Mouse (Mus musculus) hindbrain, embryonic 15.5 days (tissue): ENCODE results near the gene Ldah. TPM values are rescaled to one million over a fixed set of nuclear protein-coding genes. Genes with fewer than 3 reads are reported as not detected.
"Not testable (repeated sequence)": the region's sequence is repeated elsewhere in the genome, so short reads cannot be mapped to it uniquely, and the experiment has no call there.

ENCODE experiments used
- ATAC-seq: fragments of 200-750 bp; cut with Nextera tagmentation; 2 replicates; pipeline ENCODE4 v1.8.0; 2017; ENCODE audit warnings: low read depth, moderate number of reproducible peaks, moderate TSS enrichment; ENCODE audit not compliant: low FRiP score
- H3K27ac ChIP-seq: fragments of 300-500 bp; sonication (generic); replicated peaks from 2 replicates; pipeline ENCODE4 v1.5.1; 2015; ENCODE audit warnings: mild to moderate bottlenecking, inconsistent platforms
- H3K27me3 ChIP-seq: fragments of 300-500 bp; sonication (generic); 2 replicates; pipeline ENCODE4 v1.6.1; 2015; ENCODE audit warnings: control low read depth, inconsistent platforms
- H3K36me3 ChIP-seq: fragments of 300-500 bp; sonication (generic); 2 replicates; pipeline ENCODE4 v1.6.1; 2015; ENCODE audit warnings: control low read depth, inconsistent platforms
- H3K4me1 ChIP-seq: fragments of 300-500 bp; sonication (generic); replicated peaks from 2 replicates; pipeline ENCODE4 v1.6.1; 2015; ENCODE audit warnings: control low read depth, inconsistent platforms
- H3K4me2 ChIP-seq: fragments of 300-500 bp; sonication (generic); 2 replicates; pipeline ENCODE4 v1.6.1; 2015; ENCODE audit warnings: moderate library complexity, mild to moderate bottlenecking, inconsistent platforms
- H3K4me3 ChIP-seq: fragments of 300-500 bp; sonication (generic); 2 replicates; pipeline ENCODE4 v1.5.1; 2015; ENCODE audit warnings: mild to moderate bottlenecking, inconsistent platforms
- H3K9ac ChIP-seq: fragments of 300-500 bp; sonication (generic); 2 replicates; pipeline ENCODE4 v1.6.1; 2015; ENCODE audit warnings: inconsistent platforms
- H3K9me3 ChIP-seq: fragments of 300-500 bp; sonication (generic); 2 replicates; pipeline ENCODE4 v1.6.1; 2016; ENCODE audit warnings: control low read depth, inconsistent platforms
- WGBS: fragments of 180-500 bp; shearing (Covaris S2); methylation state at CpG from one replicate; pipeline ENCODE4 v1.1.7; 2015; 5-methylcytosine and 5-hydroxymethylcytosine counted together
- polyA plus RNA-seq: library from polyadenylated mRNA; unstranded; fragments of >200 nt; fragmentation: Nextera tagmentation; extraction: Ambion mirVana; gene quantifications from 2 replicates; pipeline ENCODE4 v1.2.1, GENCODE M21; 2015

The Ldah gene
- 67.0 and 68.0 TPM in 2 replicates for polyA plus RNA-seq

DNA sequence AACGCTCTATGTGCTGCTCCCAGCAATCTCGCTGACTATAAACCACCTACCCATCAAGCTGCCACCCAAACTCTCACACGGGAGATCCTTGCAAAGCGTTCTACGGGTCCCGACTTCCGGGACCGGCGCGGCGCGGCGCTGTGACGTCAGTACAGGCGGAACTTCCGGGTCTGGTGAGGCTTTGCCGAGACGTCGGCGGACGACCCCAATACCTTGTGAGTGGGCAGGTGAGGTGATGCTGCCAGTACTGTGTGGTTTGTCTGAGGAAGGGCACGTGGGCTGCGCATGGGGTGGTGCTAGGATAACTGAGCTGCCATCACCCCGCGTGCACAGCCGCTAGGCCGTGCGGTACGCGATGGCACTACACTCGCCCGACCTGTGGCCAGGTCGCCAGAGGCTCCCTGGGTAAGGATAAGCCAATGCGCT is at the start of gene Ldah:
Ldah (plus strand) TSS at position 130 of the 426 bp plus-strand sequence.
- peak within 1 kb of the TSS; percentile 68 for H3K9ac ChIP-seq
- WGBS, result under 1% methylated on average over 34 of the region's 34 CpGs
- no peaks in the 10 kb centered on the region for H3K9me3 ChIP-seq
- peak; percentile 100 for ATAC-seq
- H3K4me3 ChIP-seq, result peak within 1 kb of the TSS; percentile 70
- no peaks in the 10 kb centered on the region for H3K27me3 ChIP-seq
- H3K4me2 ChIP-seq, result peak within 1 kb of the TSS; percentile 55
- peaks cover 11% of the 10 kb centered on the region for H3K4me1 ChIP-seq
- peak within 1 kb of the TSS; percentile 78 for H3K27ac ChIP-seq
- H3K36me3 ChIP-seq, result no peaks in the 10 kb centered on the region

DNA sequence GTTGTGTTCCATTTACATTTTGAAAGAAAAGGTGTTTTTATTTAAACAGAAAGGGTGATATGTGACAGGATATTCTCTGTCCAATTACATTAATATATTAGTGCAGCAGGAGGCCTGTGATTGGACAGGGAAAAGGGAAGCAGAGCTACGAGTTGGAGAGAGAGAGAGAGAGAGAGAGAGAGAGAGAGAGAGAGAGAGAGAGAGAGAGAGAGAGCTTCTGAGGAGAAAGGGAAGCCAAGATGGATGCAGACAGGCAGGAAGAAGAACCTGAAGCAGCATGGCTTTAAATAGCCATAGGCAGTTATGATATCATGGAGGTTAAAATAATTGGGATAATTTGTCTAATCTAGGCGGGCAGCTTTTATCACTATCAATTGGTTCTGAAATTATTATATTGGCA is 40.2 kb upstream of the Ldah start:
- Histone ChIP-seq H3K9ac (no peak overlapping the region), H3K4me1 (no peaks in the 10 kb centered on the region), H3K4me2 (no peak overlapping the region), H3K27ac (no peak overlapping the region), H3K4me3 (no peak overlapping the region), H3K36me3 (no peaks in the 10 kb centered on the region), H3K9me3 (no peaks in the 10 kb centered on the region), H3K27me3 (no peaks in the 10 kb centered on the region)
- ATAC-seq, result no peak
- 60% methylated on average over 2 of the region's 2 CpGs for WGBS

DNA sequence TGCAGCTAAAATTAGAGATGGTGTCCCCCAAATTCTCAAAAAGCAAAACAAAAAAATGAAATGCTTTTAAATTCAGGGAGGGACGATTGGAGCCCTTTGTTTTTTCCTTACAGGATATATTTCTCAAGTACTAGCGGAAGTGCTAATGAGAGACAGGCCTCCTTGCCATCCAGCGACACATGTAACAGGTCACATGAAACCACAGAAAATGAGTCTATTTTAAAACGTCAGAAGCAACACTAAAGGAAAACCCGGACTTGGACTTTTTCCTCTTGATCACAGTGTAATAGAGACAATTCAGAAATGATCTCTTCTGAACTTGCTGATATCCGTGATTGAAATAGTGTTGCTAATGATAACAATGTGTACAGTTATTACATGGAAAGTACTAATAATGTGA is 27.0 kb upstream of the Ldah start:
- H3K4me3 ChIP-seq, result no peak overlapping the region
- H3K27ac ChIP-seq, result no peak overlapping the region
- no peak overlapping the region for H3K4me2 ChIP-seq
- H3K9ac ChIP-seq, result no peak overlapping the region
- ATAC-seq, result no peak
- H3K36me3 ChIP-seq, result no peaks in the 10 kb centered on the region
- whole genome bisulfite sequencing, result 72% methylated on average over 6 of the region's 6 CpGs
- no peaks in the 10 kb centered on the region for H3K27me3 ChIP-seq
- no peaks in the 10 kb centered on the region for H3K9me3 ChIP-seq
- H3K4me1 ChIP-seq, result no peaks in the 10 kb centered on the region

DNA sequence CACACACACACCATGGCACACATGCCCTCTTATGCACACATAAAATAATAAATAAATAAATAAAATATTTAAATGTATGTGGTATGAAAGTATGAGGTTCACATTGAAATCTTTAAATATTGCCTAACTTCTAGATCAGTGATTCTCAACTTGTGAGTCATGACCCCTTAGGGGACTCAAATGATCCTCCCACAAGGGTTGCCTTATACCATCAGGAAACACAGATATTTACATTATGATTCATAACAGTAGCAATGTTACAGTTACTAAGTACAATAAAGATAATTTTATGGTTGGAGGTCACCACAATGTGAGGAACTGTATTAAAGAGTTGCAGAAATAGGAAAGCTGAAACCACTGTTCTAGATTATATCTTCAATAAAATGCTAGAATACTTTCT is 26.2 kb upstream of the Ldah start:
- Histone ChIP-seq H3K27ac (no peak overlapping the region), H3K9me3 (no peaks in the 10 kb centered on the region), H3K36me3 (no peaks in the 10 kb centered on the region), H3K4me2 (no peak overlapping the region), H3K9ac (no peak overlapping the region), H3K27me3 (no peaks in the 10 kb centered on the region), H3K4me1 (no peaks in the 10 kb centered on the region), H3K4me3 (no peak overlapping the region)
- ATAC-seq, result no peak

DNA sequence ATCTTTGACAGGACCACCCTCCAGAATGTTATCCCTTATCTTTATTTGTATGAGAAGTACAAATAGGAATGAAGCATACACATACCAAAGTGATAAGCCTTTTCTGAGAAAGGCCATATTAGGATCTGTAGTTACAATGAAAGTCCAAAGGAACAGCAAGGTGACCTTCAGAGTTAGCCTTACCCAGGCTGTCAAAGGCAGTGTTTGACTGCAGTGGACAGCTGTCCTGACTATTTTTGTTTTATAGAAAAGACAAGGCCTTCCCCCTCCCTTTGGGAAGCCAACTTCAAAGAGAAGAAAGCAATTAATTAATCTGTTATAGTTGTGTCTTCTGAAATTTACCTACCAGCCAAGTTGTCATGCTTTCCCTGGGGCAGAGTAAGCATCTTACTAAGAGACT is 23.4 kb upstream of the Ldah start:
- no peaks in the 10 kb centered on the region for H3K36me3 ChIP-seq
- H3K27ac ChIP-seq, result no peak overlapping the region
- H3K9me3 ChIP-seq, result no peaks in the 10 kb centered on the region
- no peak overlapping the region for H3K9ac ChIP-seq
- no peak overlapping the region for H3K4me2 ChIP-seq
- no peaks in the 10 kb centered on the region for H3K27me3 ChIP-seq
- no peak for ATAC-seq
- no peaks in the 10 kb centered on the region for H3K4me1 ChIP-seq
- H3K4me3 ChIP-seq, result no peak overlapping the region

DNA sequence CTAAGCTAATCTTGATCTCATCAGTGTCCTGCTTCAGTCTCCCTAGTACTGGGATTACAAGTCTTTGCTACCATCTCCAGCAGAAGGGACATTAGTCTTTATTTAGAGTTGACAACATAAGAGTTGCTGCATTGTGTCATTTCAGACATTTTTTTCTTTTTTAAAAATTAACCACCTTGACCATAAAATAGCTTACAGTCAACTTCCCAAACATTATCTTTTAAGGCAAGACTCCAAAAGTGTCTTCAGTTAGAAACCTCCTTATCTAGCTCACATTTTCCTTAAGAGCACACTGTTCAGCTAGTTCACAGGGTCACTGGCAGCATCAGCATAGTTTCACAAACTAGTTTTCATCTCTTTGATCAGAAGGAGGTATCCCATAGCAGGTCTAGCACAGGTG is 19.7 kb upstream of the Ldah start:
- no peak for ATAC-seq
- Histone ChIP-seq H3K27ac (no peak overlapping the region), H3K4me2 (no peak overlapping the region), H3K27me3 (no peaks in the 10 kb centered on the region), H3K4me1 (no peaks in the 10 kb centered on the region), H3K4me3 (no peak overlapping the region), H3K9me3 (no peaks in the 10 kb centered on the region), H3K36me3 (no peaks in the 10 kb centered on the region), H3K9ac (no peak overlapping the region)

DNA sequence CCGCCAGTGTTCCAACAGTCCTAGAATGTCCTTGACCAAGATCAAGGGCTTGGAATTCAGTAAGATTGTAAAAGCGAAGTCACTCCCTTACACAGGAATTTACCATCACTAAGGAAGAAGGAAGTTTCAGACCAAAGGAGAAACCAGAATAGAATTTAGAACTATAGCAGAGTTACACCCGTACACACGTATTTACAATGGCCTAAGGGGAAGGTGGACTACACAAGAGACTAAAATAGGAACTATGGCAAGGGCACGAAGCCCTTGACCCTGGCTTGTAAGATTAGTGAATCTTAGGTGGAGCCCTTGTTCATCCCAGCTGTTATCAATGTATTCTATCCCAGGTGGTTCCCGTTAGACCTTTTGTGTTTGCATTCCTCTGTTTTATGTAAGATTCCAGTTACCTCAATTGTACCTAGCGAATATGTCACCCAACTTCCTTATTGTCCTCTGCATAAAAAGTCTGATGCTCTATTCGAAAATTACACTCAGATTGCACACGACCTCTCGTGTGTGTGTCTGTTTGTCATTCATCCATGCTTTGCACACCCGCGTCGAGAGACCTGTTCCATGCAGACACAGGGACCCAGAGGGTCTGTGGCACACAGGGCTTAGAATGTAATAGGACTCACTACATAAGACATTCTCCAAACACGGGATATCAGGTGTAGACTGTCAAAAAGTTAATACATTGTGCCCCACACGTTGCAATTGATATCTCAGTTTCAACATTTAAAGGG is 18.9 kb upstream of the Ldah start:
- 89% methylated on average over 15 of the region's 15 CpGs for WGBS
- H3K27ac ChIP-seq, H3K4me3 ChIP-seq, H3K27me3 ChIP-seq, ATAC-seq, H3K36me3 ChIP-seq, H3K4me2 ChIP-seq, H3K9ac ChIP-seq, H3K9me3 ChIP-seq, H3K4me1 ChIP-seq: not testable (repeated sequence)

DNA sequence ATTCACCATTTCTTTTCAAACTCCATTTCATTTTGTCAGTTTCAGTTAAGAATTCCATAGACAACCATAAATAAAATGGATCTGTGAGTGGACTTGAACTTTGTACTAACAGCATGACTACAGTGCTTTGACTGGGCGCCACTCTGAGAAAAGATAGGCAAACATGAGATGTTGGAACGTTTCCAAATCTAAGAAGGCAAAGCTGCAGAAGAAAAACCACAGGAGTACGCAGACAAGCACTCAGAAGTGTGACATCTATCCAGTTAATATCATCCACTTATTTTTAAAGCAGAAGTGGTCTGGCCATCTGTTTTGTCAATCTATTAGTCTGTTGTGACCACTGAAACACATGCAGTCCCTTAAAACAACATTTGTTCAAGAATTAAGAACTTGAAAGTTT is 18.2 kb upstream of the Ldah start:
- Histone ChIP-seq H3K27me3 (no peaks in the 10 kb centered on the region), H3K9me3 (no peaks in the 10 kb centered on the region), H3K4me3 (no peak overlapping the region), H3K27ac (no peak overlapping the region), H3K36me3 (no peaks in the 10 kb centered on the region), H3K4me2 (no peak overlapping the region), H3K9ac (no peak overlapping the region), H3K4me1 (no peaks in the 10 kb centered on the region)
- no peak for ATAC-seq
- WGBS, result 64% methylated on average over 3 of the region's 3 CpGs

DNA sequence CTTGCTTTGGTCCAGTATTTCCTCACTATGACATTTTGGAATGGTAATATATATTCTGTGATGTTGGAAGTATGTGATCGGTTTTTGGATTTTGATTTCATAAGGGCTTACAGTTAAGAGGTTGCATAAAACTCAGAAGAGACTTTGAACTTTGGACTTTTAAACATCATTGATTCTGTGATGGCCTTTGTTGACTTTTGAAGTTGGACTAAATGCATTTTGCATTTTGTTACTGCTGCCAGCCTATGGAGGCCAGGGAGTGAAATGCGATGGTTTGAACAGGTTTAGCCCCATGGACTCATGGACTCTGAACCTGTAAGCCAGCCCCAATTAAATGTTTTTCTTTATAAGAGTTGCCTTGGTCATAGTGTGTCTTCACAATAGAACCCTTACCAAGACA is 2.2 kb upstream of the Ldah start:
- no peak overlapping the region for H3K4me2 ChIP-seq
- no peaks in the 10 kb centered on the region for H3K27me3 ChIP-seq
- H3K27ac ChIP-seq, result no peak overlapping the region
- no peaks in the 10 kb centered on the region for H3K36me3 ChIP-seq
- peaks cover 11% of the 10 kb centered on the region for H3K4me1 ChIP-seq
- no peak overlapping the region for H3K9ac ChIP-seq
- 85% methylated on average over 2 of the region's 2 CpGs for WGBS
- H3K9me3 ChIP-seq, result no peaks in the 10 kb centered on the region
- no peak overlapping the region for H3K4me3 ChIP-seq
- ATAC-seq, result no peak

DNA sequence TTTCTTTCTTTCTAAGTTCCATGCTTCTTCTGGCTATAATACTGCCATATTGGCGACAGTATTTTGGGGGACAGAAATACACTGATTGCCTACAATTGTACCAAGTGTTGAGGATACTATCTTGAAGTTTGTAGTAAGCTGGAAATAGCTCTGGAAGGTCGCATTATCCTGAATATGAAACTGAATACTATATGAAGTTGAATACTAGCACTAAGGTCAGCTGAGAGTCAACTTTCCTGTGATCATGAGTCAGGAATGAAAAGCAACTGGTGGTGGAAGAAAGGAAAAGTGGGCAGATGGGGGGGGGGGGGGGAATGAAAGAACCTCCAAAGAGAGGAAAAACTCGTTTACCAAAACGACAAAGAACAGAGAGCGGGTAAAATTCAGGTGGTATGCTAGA is 329 bp upstream of the Ldah start:
- no peak for ATAC-seq

DNA sequence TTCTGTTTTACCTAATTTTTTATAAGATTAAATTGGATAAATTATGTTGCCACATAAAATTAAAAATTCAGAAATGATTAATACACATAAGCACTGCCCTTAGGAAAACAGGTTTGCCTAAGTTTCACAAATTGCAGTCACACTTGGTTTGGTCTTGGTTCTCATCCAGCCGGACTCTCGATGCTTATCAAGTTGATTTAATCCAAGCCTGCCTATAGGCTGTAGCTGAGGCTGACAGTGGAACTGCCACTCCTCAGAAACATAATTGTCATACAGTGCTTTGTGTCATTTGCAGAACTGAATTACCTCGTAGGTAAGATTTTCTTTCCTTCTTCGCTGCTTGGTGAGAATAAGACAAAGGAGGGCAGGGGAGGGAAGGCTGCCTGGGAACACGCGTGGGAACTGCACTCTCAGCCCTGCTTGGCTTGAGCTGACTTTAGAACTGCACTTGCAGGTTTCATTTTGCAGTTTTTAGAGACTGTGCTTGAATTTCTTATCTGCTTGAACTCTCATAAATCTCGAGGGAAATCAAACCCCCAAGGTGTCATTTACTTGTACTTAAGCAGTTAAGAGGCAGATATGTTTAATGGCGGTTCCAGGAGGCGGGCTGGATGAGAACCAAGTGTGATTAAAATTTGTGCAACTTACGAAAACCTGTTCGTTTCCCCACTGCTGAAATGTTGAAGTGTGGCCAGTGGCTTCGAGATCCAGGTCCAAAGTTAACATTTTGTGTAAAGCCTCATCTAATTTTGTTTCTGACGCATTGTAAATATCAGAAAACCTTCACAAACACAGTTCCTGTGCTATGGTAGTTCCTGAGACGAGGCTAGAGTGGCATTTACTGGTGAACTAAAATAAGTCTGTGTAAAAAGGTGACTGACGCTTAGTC is 8.7 kb downstream of the Ldah start:
- Histone ChIP-seq H3K4me1 (no peaks in the 10 kb centered on the region), H3K9me3 (no peaks in the 10 kb centered on the region), H3K4me3 (no peak overlapping the region), H3K27ac (no peak overlapping the region), H3K27me3 (no peaks in the 10 kb centered on the region), H3K9ac (no peak overlapping the region), H3K4me2 (no peak overlapping the region), H3K36me3 (0 out of 2 replicates have a peak, but pooled peaks cover 5% of the 10 kb centered on the region)
- 83% methylated on average over 15 of the region's 15 CpGs for WGBS
- no peak for ATAC-seq

More for the DNA sequence above, 329 bp upstream of the Ldah start:
- peak overlapping the region; percentile 78 for H3K27ac ChIP-seq
- H3K4me3 ChIP-seq, result peak overlapping the region; percentile 70
- no peaks in the 10 kb centered on the region for H3K36me3 ChIP-seq
- H3K4me2 ChIP-seq, result peak overlapping the region; percentile 55
- peaks cover 11% of the 10 kb centered on the region for H3K4me1 ChIP-seq
- 25% methylated on average over 5 of the region's 5 CpGs for WGBS
- H3K9me3 ChIP-seq, result no peaks in the 10 kb centered on the region
- no peaks in the 10 kb centered on the region for H3K27me3 ChIP-seq
- H3K9ac ChIP-seq, result peak overlapping the region; percentile 68

DNA sequence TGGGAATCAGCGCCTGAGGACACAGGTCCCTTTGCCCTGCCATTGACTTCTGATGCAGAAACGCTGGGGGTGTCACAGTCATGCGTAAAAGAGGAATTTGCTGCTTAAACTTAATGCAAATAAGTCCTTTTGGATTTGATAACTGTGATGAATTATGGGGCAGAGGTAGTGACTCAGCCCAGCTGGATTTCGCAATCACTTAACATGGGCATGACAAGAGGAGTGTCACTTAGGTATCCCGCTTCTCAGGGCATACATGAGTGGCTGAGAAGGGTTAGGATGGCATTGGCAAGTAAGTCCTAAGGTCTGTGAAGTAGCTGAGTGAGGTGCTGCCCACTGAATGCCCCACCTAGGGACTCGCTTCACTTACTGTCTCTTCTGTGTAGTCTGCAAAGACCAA is 15.1 kb downstream of the Ldah start:
- no peaks in the 10 kb centered on the region for H3K4me1 ChIP-seq
- no peak for ATAC-seq
- no peaks in the 10 kb centered on the region for H3K27me3 ChIP-seq
- H3K36me3 ChIP-seq, result 0 out of 2 replicates have a peak, but pooled peaks cover 8% of the 10 kb centered on the region
- WGBS, result 93% methylated on average over 6 of the region's 6 CpGs
- no peak overlapping the region for H3K4me2 ChIP-seq
- no peak overlapping the region for H3K9ac ChIP-seq
- no peak overlapping the region for H3K27ac ChIP-seq
- no peak overlapping the region for H3K4me3 ChIP-seq
- H3K9me3 ChIP-seq, result no peaks in the 10 kb centered on the region
